Mouse (Mus musculus) limb, embryonic 14.5 days (tissue): ENCODE data around the gene Tgfb2. TPM values are rescaled to one million over a fixed set of nuclear protein-coding genes. Genes with fewer than 3 reads are reported as not detected.

Source experiments
- ATAC-seq: fragments of 200-750 bp; cut with Nextera tagmentation; 2 replicates; pipeline ENCODE4 v1.8.0; 2017; ENCODE audit warnings: low read depth, moderate number of reproducible peaks, moderate TSS enrichment; ENCODE audit not compliant: low FRiP score
- DNase-seq: peaks from one replicate; pipeline ENCODE4 v3.0.0-alpha.2; 2015; ENCODE audit warnings: low spot score
- H3K27ac ChIP-seq: fragments of 300-500 bp; sonication (generic); replicated peaks from 2 replicates; pipeline ENCODE4 v1.5.1; 2014; ENCODE audit warnings: low read depth, mild to moderate bottlenecking, low read length, moderate library complexity, mixed read lengths
- H3K27me3 ChIP-seq: fragments of 300-500 bp; sonication (generic); 2 replicates; pipeline ENCODE4 v1.6.1; 2014; ENCODE audit warnings: low read length, mixed read lengths; ENCODE audit not compliant: control insufficient read depth, insufficient read depth
- H3K36me3 ChIP-seq: fragments of 300-500 bp; sonication (generic); 2 replicates; pipeline ENCODE4 v1.6.1; 2014; ENCODE audit warnings: mild to moderate bottlenecking, low read length, moderate library complexity, mixed read lengths; ENCODE audit not compliant: control insufficient read depth, insufficient read depth
- H3K4me1 ChIP-seq: fragments of 300-500 bp; sonication (generic); 2 replicates; pipeline ENCODE4 v1.6.1; 2014; ENCODE audit warnings: antibody characterized with exemption, low read length, mixed read lengths; ENCODE audit not compliant: control insufficient read depth, insufficient read depth
- H3K4me2 ChIP-seq: fragments of 300-500 bp; sonication (generic); replicated peaks from 2 replicates; pipeline ENCODE4 v1.6.1; 2014; ENCODE audit warnings: low read depth, mild to moderate bottlenecking, low read length, moderate library complexity; ENCODE audit not compliant: severe bottlenecking
- H3K4me3 ChIP-seq: fragments of 300-500 bp; sonication (generic); replicated peaks from 2 replicates; pipeline ENCODE4 v1.5.1; 2014; ENCODE audit warnings: low read length
- H3K9ac ChIP-seq: fragments of 300-500 bp; sonication (generic); 2 replicates; pipeline ENCODE4 v1.6.1; 2014; ENCODE audit warnings: mild to moderate bottlenecking, low read depth, low read length, moderate library complexity; ENCODE audit not compliant: severe bottlenecking
- H3K9me3 ChIP-seq: fragments of 300-500 bp; sonication (generic); 2 replicates; pipeline ENCODE4 v1.6.1; 2016; ENCODE audit warnings: low read length; ENCODE audit not compliant: control insufficient read depth
- POLR2A ChIP-seq: fragments of 200-500 bp; IDR thresholded peaks from 2 replicates; pipeline ENCODE4 v1.8.0; 2012; ENCODE audit warnings: inconsistent platforms, mild to moderate bottlenecking, moderate library complexity, borderline replicate concordance; ENCODE audit not compliant: insufficient read depth, insufficient read length; ENCODE audit errors: extremely low read depth
- WGBS: fragments of 180-500 bp; shearing (Covaris S2); extraction: QIAGEN DNeasy Blood & Tissue Kit; methylation state at CpG from one replicate; pipeline ENCODE4 v1.1.7; 2014; 5-methylcytosine and 5-hydroxymethylcytosine counted together
- polyA plus RNA-seq, 2 experiments: library from polyadenylated mRNA; depleted of rRNA in 1 of 2; stranded (reverse) in 1 of 2; unstranded in 1 of 2; fragments of >200 nt; fragmentation: Nextera tagmentation in 1 of 2; extraction: Ambion mirVana in 1 of 2; gene quantifications; 2 replicates each; pipeline versions ENCODE4 v1.2.1 to v1.2.3; 2012 to 2014

Gene Tgfb2
- polyA plus RNA-seq, 2 experiments: 25.3 to 73.5 TPM

GRCm38 (mm10) chr1:186631457-186631856 is 74.3 kb downstream of the Tgfb2 start:
- Histone ChIP-seq H3K4me2 (no peak overlapping the region), H3K9ac (no peak overlapping the region), H3K4me3 (no peak overlapping the region), H3K27ac (no peak overlapping the region), H3K9me3 (no peaks in the 10 kb centered on the region), H3K36me3 (peaks cover 30% of the 10 kb centered on the region), H3K27me3 (no peaks in the 10 kb centered on the region), H3K4me1 (peaks cover 22% of the 10 kb centered on the region)
- no peak for ATAC-seq
- no peak for DNase-seq
- no peak for TF ChIP-seq POLR2A
- WGBS: 65% methylated on average over 6 of the region's 6 CpGs

DNA sequence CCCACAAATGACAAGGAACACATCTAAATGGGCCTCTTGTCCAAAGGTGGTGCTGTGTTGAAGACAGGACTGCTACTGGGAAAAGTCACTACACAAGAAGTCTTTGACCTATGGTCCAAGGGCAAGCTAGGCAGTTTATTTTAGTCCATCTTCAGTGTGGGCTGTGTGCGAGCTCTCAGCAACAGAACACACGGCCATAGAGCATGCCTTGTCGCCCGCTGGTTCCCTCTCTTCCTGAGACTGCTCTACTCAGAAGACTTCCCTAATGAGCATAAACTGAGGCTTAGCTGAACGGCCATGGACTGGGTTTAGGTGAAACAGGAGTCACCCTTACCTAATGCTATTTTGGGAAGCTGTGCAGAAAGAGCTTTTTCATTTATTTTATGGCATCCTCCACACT is 74.8 kb downstream of the Tgfb2 start:
- no peak overlapping the region for H3K9ac ChIP-seq
- WGBS: 67% methylated on average over 5 of the region's 5 CpGs
- DNase-seq (no peak), ATAC-seq (peak; percentile 44)
- peaks cover 33% of the 10 kb centered on the region for H3K36me3 ChIP-seq
- no peaks in the 10 kb centered on the region for H3K9me3 ChIP-seq
- no peak overlapping the region for H3K4me3 ChIP-seq
- TF ChIP-seq POLR2A: no peak
- peaks cover 22% of the 10 kb centered on the region for H3K4me1 ChIP-seq
- H3K4me2 ChIP-seq: no peak overlapping the region
- H3K27me3 ChIP-seq: no peaks in the 10 kb centered on the region
- no peak overlapping the region for H3K27ac ChIP-seq

- H3K4me1 ChIP-seq: peaks cover 16% of the 10 kb centered on the region
- H3K36me3 ChIP-seq: peaks cover 37% of the 10 kb centered on the region
- no peaks in the 10 kb centered on the region for H3K9me3 ChIP-seq
- H3K27ac ChIP-seq: no peak overlapping the region
- WGBS: 85% methylated on average over 7 of the region's 7 CpGs
- no peak overlapping the region for H3K4me3 ChIP-seq
- H3K27me3 ChIP-seq: no peaks in the 10 kb centered on the region
- TF ChIP-seq POLR2A: no peak
- ATAC-seq: no peak
- H3K9ac ChIP-seq: no peak overlapping the region
- H3K4me2 ChIP-seq: no peak overlapping the region
- no peak for DNase-seq
These were observed 78.3 kb downstream of the Tgfb2 start for GRCm38 (mm10) chr1:186627451-186627995.

GRCm38 (mm10) chr1:186624474-186624873 is 81.3 kb downstream of the Tgfb2 start:
- Histone ChIP-seq H3K4me1 (no peaks in the 10 kb centered on the region), H3K9me3 (no peaks in the 10 kb centered on the region), H3K4me3 (no peak overlapping the region), H3K9ac (no peak overlapping the region), H3K27me3 (no peaks in the 10 kb centered on the region), H3K27ac (no peak overlapping the region), H3K4me2 (no peak overlapping the region), H3K36me3 (peaks cover 23% of the 10 kb centered on the region)
- WGBS: 31% methylated on average over 5 of the region's 5 CpGs
- TF ChIP-seq POLR2A: no peak
- ATAC-seq (no peak), DNase-seq (no peak)

DNA sequence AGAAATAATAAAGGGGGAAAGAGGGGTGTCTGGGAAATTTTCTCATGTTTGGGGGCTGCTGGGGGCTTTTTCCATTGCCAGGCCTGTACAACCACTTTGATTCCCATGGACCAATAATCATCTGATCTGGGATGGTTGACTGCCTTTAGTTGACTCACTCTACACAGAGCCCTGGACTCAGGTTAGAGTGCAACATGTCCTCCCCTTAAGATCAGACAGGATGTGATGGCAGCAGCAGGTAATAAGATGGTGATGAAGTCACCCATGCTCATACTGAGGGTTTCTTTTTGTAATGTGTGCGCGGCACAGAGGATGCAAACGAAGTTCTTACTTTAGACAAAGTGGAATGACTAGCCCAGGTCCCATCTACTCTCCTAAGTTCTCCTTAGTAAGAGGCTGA is 84.0 kb downstream of the Tgfb2 start:
- no peak overlapping the region for H3K4me3 ChIP-seq
- H3K36me3 ChIP-seq: peaks cover 12% of the 10 kb centered on the region
- no peak overlapping the region for H3K4me2 ChIP-seq
- no peak for TF ChIP-seq POLR2A
- no peaks in the 10 kb centered on the region for H3K27me3 ChIP-seq
- H3K27ac ChIP-seq: no peak overlapping the region
- ATAC-seq: no peak
- H3K9ac ChIP-seq: no peak overlapping the region
- WGBS: 97% methylated on average over 3 of the region's 3 CpGs
- H3K9me3 ChIP-seq: no peaks in the 10 kb centered on the region
- H3K4me1 ChIP-seq: no peaks in the 10 kb centered on the region
- no peak for DNase-seq

DNA sequence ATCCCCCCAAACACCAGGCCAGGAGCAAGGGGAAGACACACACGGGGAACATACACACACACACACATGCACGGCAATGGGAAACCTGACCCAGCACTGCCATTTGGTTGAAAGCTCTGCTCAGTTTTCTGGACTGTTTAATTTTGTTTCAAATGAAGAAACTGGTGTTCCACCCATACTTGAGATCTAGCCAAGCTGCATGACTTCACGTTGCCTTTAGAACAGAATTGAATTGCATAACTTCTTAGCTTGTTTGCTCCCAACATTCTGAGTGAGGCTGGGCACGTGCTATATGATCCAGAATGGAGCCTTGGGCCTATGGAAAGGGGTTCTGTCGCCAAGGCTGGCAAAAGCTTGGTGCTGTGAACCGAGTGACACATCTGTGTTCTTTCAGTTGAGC is 87.5 kb downstream of the Tgfb2 start:
- 64% methylated on average over 6 of the region's 6 CpGs for WGBS
- Histone ChIP-seq H3K4me3 (no peak overlapping the region), H3K27me3 (no peaks in the 10 kb centered on the region), H3K9me3 (no peaks in the 10 kb centered on the region), H3K9ac (no peak overlapping the region), H3K4me2 (no peak overlapping the region), H3K27ac (no peak overlapping the region), H3K4me1 (no peaks in the 10 kb centered on the region), H3K36me3 (no peaks in the 10 kb centered on the region)
- no peak for ATAC-seq
- no peak for DNase-seq
- no peak for TF ChIP-seq POLR2A
